Mouse (Mus musculus): Measurements from ENCODE around the gene Tbc1d10c.

Gene Tbc1d10c

DNA sequence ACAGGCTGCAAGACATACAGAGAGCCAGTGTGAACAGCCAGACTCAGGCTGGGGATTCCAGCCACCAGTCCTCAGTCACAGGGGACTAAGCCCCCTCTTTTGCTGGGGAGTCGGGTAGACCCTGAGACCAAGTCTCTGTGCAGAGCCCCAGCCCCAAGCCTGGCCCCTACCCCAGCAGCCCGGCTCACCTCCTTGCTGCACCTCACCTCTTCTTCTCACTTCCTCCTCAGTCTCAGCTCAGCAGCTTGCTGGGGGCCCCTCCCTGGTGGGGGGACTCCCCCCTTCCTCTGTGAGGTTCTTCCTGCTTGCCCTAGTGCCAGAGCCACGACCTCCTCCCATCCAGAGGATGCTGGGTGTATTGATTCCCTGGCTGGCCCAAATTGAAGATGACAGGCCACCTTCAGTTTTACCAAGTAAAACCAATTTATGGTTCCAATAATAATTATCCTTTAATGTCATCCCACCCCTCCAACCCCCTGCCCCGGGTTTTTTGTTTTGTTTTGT, at the start of gene Tbc1d10c:
Tbc1d10c (minus strand) TSS at position 454 of the 504 bp plus-strand sequence.
- CTCF ChIA-PET, result interaction anchor here (0.8 kb wide), 2 partner anchors 13 to 36 kb away, joined by 3 read pairs; no protein-coding TSS in a partner anchor

DNA sequence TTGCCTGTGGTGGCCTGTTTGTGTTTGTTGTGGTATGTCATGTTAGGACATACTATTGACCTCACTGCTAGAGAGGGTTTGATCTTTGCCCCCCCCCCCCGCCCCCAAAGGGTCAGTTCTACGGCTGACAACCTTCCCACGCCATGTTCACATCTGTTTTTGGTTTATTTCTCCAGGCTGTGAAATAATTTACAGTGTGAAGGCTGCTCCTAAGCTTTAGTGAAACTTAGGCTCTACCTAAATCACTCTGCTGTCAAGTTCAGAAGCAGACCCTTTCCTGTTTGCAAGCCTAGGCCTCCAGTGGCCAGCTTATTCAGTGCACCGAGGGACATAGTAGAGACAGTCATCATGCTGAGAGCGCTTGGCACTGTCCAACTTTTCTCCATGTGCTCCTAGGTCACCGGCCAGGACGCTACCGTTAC, 49.2 kb upstream of the Tbc1d10c start:
- CTCF ChIA-PET, result no interaction called here

GRCm38 (mm10) chr19:4234548-4234947, 43.5 kb upstream of the Tbc1d10c start:
- CTCF ChIA-PET, result interaction anchor here (0.6 kb wide), 1 partner anchor 687 kb away, joined by 5 read pairs; no protein-coding TSS in a partner anchor

DNA sequence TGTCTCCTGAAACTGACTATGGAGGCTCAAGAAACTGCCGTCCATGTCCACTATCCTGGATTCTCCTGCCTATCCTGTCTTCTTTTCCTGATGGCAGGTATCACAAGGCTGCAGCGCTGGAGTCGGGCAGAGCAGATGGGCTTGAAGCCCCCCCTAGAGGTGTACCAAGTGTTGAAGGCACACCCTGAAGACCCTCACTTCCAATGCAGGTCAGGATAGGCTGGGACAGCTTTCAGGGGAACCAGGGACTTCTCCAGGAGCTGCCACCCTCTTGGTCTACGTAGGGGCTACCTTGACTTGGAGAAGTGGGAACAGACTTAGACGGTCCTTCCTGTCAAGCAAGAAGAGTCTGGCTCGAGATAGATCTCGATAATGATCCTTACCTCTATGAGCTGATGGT, 41.6 kb upstream of the Tbc1d10c start:
- CTCF ChIA-PET, result interaction anchor here (0.5 to 1.3 kb wide), 4 partner anchors 25 to 181 kb away, joined by 3 to 5 read pairs (median 3); no protein-coding TSS in a partner anchor

- CTCF ChIA-PET, result interaction anchor here (0.6 to 1.3 kb wide), 7 partner anchors 11 to 371 kb away, joined by 3 to 5 read pairs (median 3); no protein-coding TSS in a partner anchor
These were observed 41.1 kb upstream of the Tbc1d10c start for GRCm38 (mm10) chr19:4232186-4232572.

- CTCF ChIA-PET, result interaction anchor here (0.6 to 2.8 kb wide), 6 partner anchors 11 to 372 kb away, joined by 3 to 27 read pairs (median 4); partner anchors contain the start of gene Rad9a
These were observed 40.4 kb upstream of the Tbc1d10c start, which contains the start of gene Pold4 for GRCm38 (mm10) chr19:4231253-4232185. TSS of gene Pold4 (plus strand) at chr19:4231899.

DNA sequence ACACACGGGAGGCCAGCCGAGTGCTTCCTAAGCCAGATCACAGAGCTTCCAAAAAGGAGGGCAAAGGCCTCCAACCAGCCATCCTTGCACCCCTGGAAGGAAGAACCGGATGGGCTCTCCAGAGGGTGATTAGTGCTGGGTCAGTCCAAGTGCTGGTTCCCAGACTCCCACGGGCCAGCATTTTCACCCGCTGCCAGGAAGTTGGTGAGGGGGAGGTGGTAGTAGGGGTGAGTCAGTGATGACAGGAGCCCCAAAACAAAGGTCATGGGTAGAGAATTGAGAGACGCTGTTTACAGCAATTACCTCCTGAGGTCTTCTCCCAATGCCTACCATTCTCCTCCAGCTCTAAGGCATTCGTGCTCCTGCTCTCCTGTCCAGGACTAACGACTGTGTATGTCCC, 39.3 kb upstream of the Tbc1d10c start:
- CTCF ChIA-PET, result interaction anchor here (1.3 to 2.8 kb wide), 2 partner anchors 14 to 29 kb away, joined by 12 to 19 read pairs; partner anchors contain the start of gene Rad9a

- CTCF ChIA-PET, result interaction anchor here (0.6 to 2.8 kb wide), 9 partner anchors 12 to 131 kb away, joined by 3 to 19 read pairs (median 6); partner anchors contain the start of gene Rad9a
These were observed 38.5 kb upstream of the Tbc1d10c start for GRCm38 (mm10) chr19:4229451-4230076.

DNA sequence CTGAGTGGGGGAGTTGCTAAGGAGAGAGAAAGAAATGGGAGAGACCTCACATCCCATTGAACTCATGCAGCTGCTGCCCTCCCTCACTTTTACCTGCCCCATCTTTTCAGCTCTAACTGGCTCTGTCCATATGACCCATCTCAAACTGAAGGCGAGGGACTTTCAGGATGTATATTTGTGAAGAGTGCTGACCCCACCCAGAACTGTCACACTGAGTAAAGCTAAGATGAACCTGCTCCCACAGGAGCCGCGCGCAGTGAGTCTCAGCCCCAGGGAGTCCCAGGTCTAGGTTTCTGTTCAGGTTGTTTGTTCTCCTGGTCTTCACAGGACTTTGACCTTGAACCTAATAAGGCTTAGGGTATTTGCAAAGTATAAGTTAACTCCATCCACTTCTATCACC, 37.8 kb upstream of the Tbc1d10c start:
- CTCF ChIA-PET, result interaction anchor here (0.5 to 2.8 kb wide), 12 partner anchors 8 to 217 kb away, joined by 3 to 14 read pairs (median 4); partner anchors contain the start of genes AC109138.7, Clcf1 and Rad9a

DNA sequence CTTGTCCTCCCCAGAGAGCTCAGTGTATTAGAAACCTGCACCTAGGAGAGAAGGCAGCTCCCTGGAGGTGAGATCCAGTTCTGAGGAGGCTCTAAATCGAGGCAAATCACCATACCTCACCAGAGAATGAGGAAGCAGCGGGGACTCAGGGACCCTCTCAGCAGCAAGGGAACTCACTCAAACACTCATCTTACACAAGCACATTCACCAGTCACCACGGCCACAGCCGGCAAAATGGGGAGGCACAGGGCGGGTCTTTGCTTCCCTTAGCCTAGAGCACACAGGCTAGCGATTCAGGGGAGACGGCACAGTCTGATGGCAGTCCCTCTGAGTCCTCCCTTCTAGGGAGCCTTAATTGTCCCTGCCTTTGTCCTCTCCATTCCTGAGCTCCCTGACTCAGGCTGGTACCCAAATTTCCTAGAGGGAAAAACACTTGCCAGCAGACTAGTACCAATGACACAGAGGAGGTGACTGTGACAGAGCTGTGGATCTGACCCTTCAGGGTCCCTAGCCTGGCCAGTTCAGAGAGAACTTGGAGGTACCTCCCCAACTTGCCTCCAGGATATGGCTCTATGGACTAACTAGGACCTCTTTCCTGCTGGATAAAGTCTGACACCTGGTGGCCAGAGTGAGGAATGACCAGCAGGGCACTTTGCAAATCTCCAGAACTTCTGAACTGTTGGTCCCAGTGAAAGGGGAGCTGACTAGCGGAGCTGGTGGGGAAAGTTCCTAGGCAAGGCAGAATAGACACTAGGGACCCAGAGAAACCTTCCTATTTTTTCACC, 37.0 kb upstream of the Tbc1d10c start:
- CTCF ChIA-PET, result interaction anchor here (0.5 to 2.8 kb wide), 10 partner anchors 9 to 216 kb away, joined by 3 to 14 read pairs (median 6); partner anchors contain the start of genes AC109138.7, Clcf1 and Rad9a

GRCm38 (mm10) chr19:4227446-4227845, 36.4 kb upstream of the Tbc1d10c start:
- CTCF ChIA-PET, result interaction anchor here (1.2 to 2.3 kb wide), 4 partner anchors 10 to 23 kb away, joined by 4 to 14 read pairs (median 8); partner anchors contain the start of genes AC109138.7 and Clcf1

DNA sequence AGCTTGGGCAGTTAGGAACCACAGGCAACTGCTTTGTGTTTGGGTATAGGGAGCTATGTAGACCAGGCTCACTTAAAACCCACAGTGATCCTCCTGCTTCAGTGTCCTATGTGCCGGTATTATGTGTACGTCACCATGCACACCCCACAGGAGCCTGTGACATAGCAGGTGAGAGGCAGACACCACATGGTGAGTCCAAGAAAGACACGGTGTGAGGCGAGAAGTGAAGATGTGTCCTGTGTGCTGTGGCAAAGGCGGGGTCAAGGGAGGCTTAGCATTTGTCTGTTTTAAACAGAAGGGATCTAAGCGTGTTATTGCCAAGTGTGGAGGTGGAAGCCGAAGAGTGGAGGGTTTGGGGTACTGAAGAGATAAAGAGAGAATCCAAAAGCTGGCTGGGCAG, 35.7 kb upstream of the Tbc1d10c start:
- CTCF ChIA-PET, result interaction anchor here (0.6 to 2.3 kb wide), 4 partner anchors 9 to 503 kb away, joined by 3 to 14 read pairs (median 8); no protein-coding TSS in a partner anchor

- CTCF ChIA-PET, result no interaction called here
These were observed 31.1 kb upstream of the Tbc1d10c start for GRCm38 (mm10) chr19:4222165-4222564.

DNA sequence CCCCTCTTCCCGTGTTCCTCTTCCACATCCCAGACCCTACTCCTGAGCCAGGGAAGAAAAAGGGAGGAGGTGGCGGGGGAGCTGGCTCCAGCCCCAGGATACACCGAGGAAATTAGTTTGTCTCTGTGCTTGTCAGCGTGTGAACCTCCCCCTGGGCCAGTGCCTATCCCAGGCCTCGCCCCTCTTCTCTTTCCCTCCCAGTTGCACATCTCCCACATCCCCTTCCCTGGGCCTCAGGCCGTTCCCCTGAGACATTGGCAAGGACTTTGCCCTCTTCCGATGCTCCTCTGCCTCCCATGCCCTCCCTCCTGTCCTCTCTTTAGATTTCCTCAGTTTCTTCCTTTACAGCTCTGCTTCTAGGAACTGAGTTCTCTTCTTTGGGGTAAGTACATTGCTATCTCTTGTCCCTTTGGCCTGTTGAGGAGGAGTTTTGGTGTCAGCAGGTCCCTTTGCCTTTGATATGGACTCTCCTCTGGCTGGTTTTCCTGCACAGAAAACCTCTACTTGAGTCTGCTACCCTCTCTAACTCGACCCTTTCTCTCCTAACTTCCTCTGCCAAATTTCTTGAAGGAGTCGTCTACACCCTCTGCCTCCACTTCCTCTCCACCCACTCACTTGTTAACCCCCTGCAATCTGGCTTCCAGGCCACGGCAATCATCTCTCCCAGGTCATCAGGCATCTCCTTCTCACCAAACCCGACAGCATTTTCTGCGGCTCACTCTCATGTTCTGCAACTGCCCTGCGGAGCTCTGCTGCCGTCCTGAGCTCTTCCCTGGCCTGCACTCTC, 30.1 kb upstream of the Tbc1d10c start:
- CTCF ChIA-PET, result no interaction called here

- CTCF ChIA-PET, result interaction anchor here (0.6 kb wide), 1 partner anchor 141 kb away, joined by 5 read pairs; no protein-coding TSS in a partner anchor
These were observed 29.3 kb upstream of the Tbc1d10c start for GRCm38 (mm10) chr19:4220416-4220815.

DNA sequence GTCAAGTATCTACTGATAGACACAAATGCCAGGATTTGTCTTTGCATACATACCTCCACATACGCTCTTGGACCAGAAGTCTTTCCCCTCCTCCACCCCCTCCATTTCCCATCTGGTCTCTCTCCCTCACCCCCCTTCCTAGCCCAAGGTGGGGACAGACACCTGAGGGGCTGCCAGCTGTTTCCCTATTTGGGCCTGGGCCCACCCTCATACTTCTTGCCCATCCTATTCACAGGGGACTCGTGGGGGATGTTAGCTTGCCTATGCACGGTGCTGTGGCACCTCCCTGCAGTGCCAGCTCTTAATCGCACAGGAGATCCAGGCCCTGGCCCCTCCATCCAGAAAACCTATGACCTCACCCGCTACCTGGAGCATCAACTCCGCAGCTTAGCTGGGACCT, 28.9 kb upstream of the Tbc1d10c start:
- CTCF ChIA-PET, result interaction anchor here (0.6 to 0.7 kb wide), 2 partner anchors 141 to 1284 kb away, joined by 5 to 9 read pairs; no protein-coding TSS in a partner anchor

- CTCF ChIA-PET, result interaction anchor here (0.5 to 2.3 kb wide), 5 partner anchors 10 to 149 kb away, joined by 3 to 14 read pairs (median 3); no protein-coding TSS in a partner anchor
These were observed 27.7 kb upstream of the Tbc1d10c start for GRCm38 (mm10) chr19:4218784-4219183.

GRCm38 (mm10) chr19:4218293-4218692, 27.2 kb upstream of the Tbc1d10c start:
- CTCF ChIA-PET, result interaction anchor here (0.5 to 2.3 kb wide), 5 partner anchors 10 to 643 kb away, joined by 3 to 14 read pairs (median 3); no protein-coding TSS in a partner anchor

- CTCF ChIA-PET, result interaction anchor here (0.6 to 2.3 kb wide), 6 partner anchors 9 to 643 kb away, joined by 3 to 14 read pairs (median 4); no protein-coding TSS in a partner anchor
These were observed 26.8 kb upstream of the Tbc1d10c start for GRCm38 (mm10) chr19:4217855-4218254.

Data from spleen, embryonic (tissue).